Mouse (Mus musculus) hindbrain, embryonic 16.5 days (tissue): ENCODE results near the gene Pipox. TPM values are rescaled to one million over a fixed set of nuclear protein-coding genes. Genes with fewer than 3 reads are reported as not detected.

Experiments
- ATAC-seq: fragments of 200-750 bp; cut with Nextera tagmentation; 2 replicates; pipeline ENCODE4 v1.8.0; 2017; ENCODE audit warnings: moderate TSS enrichment, moderate library complexity
- H3K27ac ChIP-seq: fragments of 300-500 bp; sonication (generic); 2 replicates; pipeline ENCODE4 v1.5.1; 2014; ENCODE audit warnings: low read depth, mild to moderate bottlenecking, control low read depth, low read length, moderate library complexity
- H3K27me3 ChIP-seq: fragments of 300-500 bp; sonication (generic); replicated peaks from 2 replicates; pipeline ENCODE4 v1.6.1; 2014; ENCODE audit warnings: low read length; ENCODE audit not compliant: control insufficient read depth, insufficient read depth
- H3K36me3 ChIP-seq: fragments of 300-500 bp; sonication (generic); 2 replicates; pipeline ENCODE4 v1.6.1; 2014; ENCODE audit warnings: mild to moderate bottlenecking, low read length, moderate library complexity, mixed read lengths; ENCODE audit not compliant: control insufficient read depth, insufficient read depth
- H3K4me1 ChIP-seq: fragments of 300-500 bp; sonication (generic); 2 replicates; pipeline ENCODE4 v1.6.1; 2014; ENCODE audit warnings: low read depth, low read length; ENCODE audit not compliant: control insufficient read depth, insufficient read depth
- H3K4me2 ChIP-seq: fragments of 300-500 bp; sonication (generic); 2 replicates; pipeline ENCODE4 v1.6.1; 2014; ENCODE audit warnings: mild to moderate bottlenecking, low read length, control low read depth, moderate library complexity
- H3K4me3 ChIP-seq: fragments of 300-500 bp; sonication (generic); 2 replicates; pipeline ENCODE4 v1.5.1; 2014; ENCODE audit warnings: mild to moderate bottlenecking, low read length, control low read depth, moderate library complexity
- H3K9ac ChIP-seq: fragments of 300-500 bp; sonication (generic); 2 replicates; pipeline ENCODE4 v1.6.1; 2014; ENCODE audit warnings: low read depth, mild to moderate bottlenecking, control low read depth, low read length, moderate library complexity
- H3K9me3 ChIP-seq: fragments of 300-500 bp; sonication (generic); 2 replicates; pipeline ENCODE4 v1.6.1; 2014; ENCODE audit warnings: mild to moderate bottlenecking, low read length, moderate library complexity; ENCODE audit not compliant: control insufficient read depth
- WGBS: fragments of 180-500 bp; shearing (Covaris S2); extraction: QIAGEN DNeasy Blood & Tissue Kit; methylation state at CpG from one replicate; pipeline ENCODE4 v1.1.7; 2014; 5-methylcytosine and 5-hydroxymethylcytosine counted together
- polyA plus RNA-seq: library from polyadenylated mRNA; unstranded; fragments of >200 nt; fragmentation: Nextera tagmentation; extraction: Ambion mirVana; gene quantifications from 2 replicates; pipeline ENCODE4 v1.2.1, GENCODE M21; 2015

Pipox gene
- polyA plus RNA-seq, result 5.9 and 7.7 TPM in 2 replicates

- Histone ChIP-seq H3K4me1 (peaks cover 47% of the 10 kb centered on the region), H3K4me3 (no peak within 1 kb of the TSS), H3K9me3 (no peaks in the 10 kb centered on the region), H3K27ac (peak within 1 kb of the TSS; percentile 76), H3K27me3 (no peaks in the 10 kb centered on the region), H3K9ac (peak within 1 kb of the TSS; percentile 36; the same call in 1 of the 2 replicates), H3K4me2 (peak within 1 kb of the TSS; percentile 30), H3K36me3 (no peaks in the 10 kb centered on the region)
- WGBS, result 5% methylated on average over 11 of the region's 11 CpGs
- ATAC-seq, result peak; percentile 88
These were observed at the start of gene Pipox for GRCm38 (mm10) chr11:77893787-77894718. TSS of gene Pipox (minus strand) at chr11:77894096.

- H3K27me3 ChIP-seq, result no peaks in the 10 kb centered on the region
- H3K4me3 ChIP-seq, result no peak overlapping the region
- peaks cover 19% of the 10 kb centered on the region for H3K4me1 ChIP-seq
- no peak overlapping the region for H3K4me2 ChIP-seq
- no peaks in the 10 kb centered on the region for H3K9me3 ChIP-seq
- peak overlapping the region; percentile 18; the same call in 1 of the 2 replicates for H3K9ac ChIP-seq
- 17% methylated on average over 5 of the region's 5 CpGs for WGBS
- H3K27ac ChIP-seq, result peak overlapping the region; percentile 66
- H3K36me3 ChIP-seq, result no peaks in the 10 kb centered on the region
- ATAC-seq, result peak; percentile 22; the same call in 1 of the 2 replicates
These were observed 48.3 kb upstream of the Pipox start for GRCm38 (mm10) chr11:77942230-77942629.

- Histone ChIP-seq H3K27ac (peak overlapping the region; percentile 32; the same call in 1 of the 2 replicates), H3K36me3 (no peaks in the 10 kb centered on the region), H3K27me3 (no peaks in the 10 kb centered on the region), H3K4me2 (no peak overlapping the region), H3K9me3 (no peaks in the 10 kb centered on the region), H3K9ac (no peak overlapping the region), H3K4me1 (peaks cover 50% of the 10 kb centered on the region), H3K4me3 (no peak overlapping the region)
- 12% methylated on average over 4 of the region's 4 CpGs for WGBS
- ATAC-seq, result no peak
These were observed 43.9 kb upstream of the Pipox start for GRCm38 (mm10) chr11:77937649-77938410.

GRCm38 (mm10) chr11:77936846-77937245 is 43.0 kb upstream of the Pipox start:
- 12% methylated on average over 8 of the region's 8 CpGs for WGBS
- H3K4me3 ChIP-seq, result no peak overlapping the region
- peaks cover 53% of the 10 kb centered on the region for H3K4me1 ChIP-seq
- ATAC-seq, result no peak
- peak overlapping the region; percentile 1; the same call in 1 of the 2 replicates for H3K27ac ChIP-seq
- H3K36me3 ChIP-seq, result no peaks in the 10 kb centered on the region
- no peaks in the 10 kb centered on the region for H3K27me3 ChIP-seq
- H3K4me2 ChIP-seq, result peak overlapping the region; percentile 42
- H3K9ac ChIP-seq, result 0 out of 2 replicates have a peak overlapping the region, but pooled peaks have one; percentile 24
- H3K9me3 ChIP-seq, result no peaks in the 10 kb centered on the region

DNA sequence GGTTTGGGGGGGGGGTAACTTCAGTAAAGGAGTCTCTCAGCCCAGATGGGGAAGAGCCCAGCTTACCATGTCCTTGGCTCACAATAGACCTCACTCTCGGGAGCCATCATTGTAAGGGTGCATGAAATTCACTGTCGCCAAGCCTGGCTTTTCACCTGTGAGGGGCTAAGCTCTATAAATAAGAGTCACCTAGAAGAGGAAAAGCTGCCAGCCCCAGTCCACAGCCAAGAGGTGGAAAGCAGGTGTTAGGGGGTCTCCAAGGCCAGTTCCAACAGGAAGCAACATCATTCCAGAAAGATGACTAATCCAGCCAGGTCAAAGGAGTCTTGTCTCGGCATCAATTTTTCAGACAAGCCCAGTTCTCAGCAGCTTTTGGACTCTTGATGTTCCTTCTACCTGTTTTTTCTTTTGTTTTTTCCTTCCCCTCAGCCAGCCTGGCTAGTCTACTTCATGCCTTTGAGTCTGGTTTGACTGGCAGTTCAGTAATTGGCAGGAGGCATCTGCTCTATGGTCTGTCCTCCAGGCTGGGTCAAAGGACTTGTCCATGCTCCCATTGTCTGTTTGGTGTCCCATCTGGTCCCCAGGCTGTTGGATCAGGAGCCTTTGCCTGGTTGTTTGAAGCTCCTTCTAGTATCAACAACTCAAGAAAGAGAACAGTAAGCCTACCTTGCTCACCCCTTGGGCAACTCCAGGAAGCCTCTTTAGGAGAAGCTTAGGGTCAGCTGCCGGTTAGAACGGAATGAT is 40.8 kb upstream of the Pipox start:
- H3K36me3 ChIP-seq, result no peaks in the 10 kb centered on the region
- peak overlapping the region; percentile 13; the same call in 1 of the 2 replicates for H3K9ac ChIP-seq
- peak overlapping the region; percentile 21; the same call in 1 of the 2 replicates for H3K27ac ChIP-seq
- H3K4me1 ChIP-seq, result peaks cover 58% of the 10 kb centered on the region
- 45% methylated on average over 5 of the region's 5 CpGs for WGBS
- H3K4me3 ChIP-seq, result peak overlapping the region; percentile 67
- H3K9me3 ChIP-seq, result no peaks in the 10 kb centered on the region
- no peak for ATAC-seq
- H3K4me2 ChIP-seq, result peak overlapping the region; percentile 78
- no peaks in the 10 kb centered on the region for H3K27me3 ChIP-seq

DNA sequence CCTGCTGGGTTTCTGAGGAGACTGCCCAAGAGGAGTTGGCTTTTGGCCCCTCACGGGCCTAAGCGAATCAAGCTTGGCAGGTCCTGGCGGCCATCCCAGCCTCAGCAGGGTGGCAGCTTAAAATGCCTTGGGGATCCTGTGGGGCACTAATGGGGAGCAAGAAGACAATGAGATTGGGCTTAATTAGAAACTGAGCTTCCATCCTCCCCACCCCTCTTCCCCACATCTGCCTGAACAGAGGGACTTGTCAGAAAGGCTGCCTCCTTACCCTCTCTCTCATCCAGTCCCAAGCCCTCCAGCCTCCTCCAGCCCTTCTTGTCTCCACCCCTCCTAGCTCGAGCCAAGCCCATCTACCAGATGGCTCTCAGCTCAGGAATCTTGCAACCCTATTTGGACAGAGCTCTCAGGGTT is 40.2 kb upstream of the Pipox start:
- Histone ChIP-seq H3K9ac (peak overlapping the region; percentile 47), H3K36me3 (no peaks in the 10 kb centered on the region), H3K4me1 (peaks cover 58% of the 10 kb centered on the region), H3K4me3 (peak overlapping the region; percentile 67), H3K9me3 (no peaks in the 10 kb centered on the region), H3K27ac (peak overlapping the region; percentile 89), H3K4me2 (peak overlapping the region; percentile 78), H3K27me3 (no peaks in the 10 kb centered on the region)
- 2% methylated on average over 4 of the region's 4 CpGs for WGBS
- peak; percentile 51; the same call in 1 of the 2 replicates for ATAC-seq

DNA sequence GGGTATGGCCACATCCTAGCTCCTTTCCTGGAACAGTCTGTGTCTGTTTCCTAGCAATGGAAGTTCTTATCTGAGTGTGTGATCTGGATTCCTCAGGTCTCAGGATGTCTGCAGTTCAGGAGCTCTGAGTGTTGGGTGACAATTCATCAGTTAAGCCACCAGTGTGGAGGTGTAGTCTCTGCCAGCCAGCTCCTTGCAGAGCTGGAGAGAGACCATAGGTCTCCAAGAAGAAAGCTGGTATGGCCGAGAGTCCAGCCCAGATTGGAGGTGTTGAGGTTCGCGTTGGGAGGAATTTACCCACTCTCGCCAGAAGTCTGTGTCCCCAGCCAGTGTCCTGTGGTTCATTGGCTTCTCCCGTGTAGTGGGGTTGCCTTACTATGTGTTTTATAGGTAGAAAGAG is 38.7 kb upstream of the Pipox start:
- no peaks in the 10 kb centered on the region for H3K27me3 ChIP-seq
- H3K27ac ChIP-seq, result peak overlapping the region; percentile 89
- 37% methylated on average over 5 of the region's 5 CpGs for WGBS
- no peaks in the 10 kb centered on the region for H3K36me3 ChIP-seq
- peak overlapping the region; percentile 67 for H3K4me3 ChIP-seq
- H3K9ac ChIP-seq, result peak overlapping the region; percentile 73
- ATAC-seq, result no peak
- peak overlapping the region; percentile 78 for H3K4me2 ChIP-seq
- H3K4me1 ChIP-seq, result peaks cover 53% of the 10 kb centered on the region
- no peaks in the 10 kb centered on the region for H3K9me3 ChIP-seq

- Histone ChIP-seq H3K4me2 (peak overlapping the region; percentile 78), H3K27ac (peak overlapping the region; percentile 89), H3K9ac (peak overlapping the region; percentile 73), H3K27me3 (no peaks in the 10 kb centered on the region), H3K9me3 (no peaks in the 10 kb centered on the region), H3K36me3 (no peaks in the 10 kb centered on the region), H3K4me3 (peak overlapping the region; percentile 67), H3K4me1 (peaks cover 50% of the 10 kb centered on the region)
- WGBS, result 2% methylated on average over 41 of the region's 41 CpGs
- ATAC-seq, result no peak
These were observed 37.9 kb upstream of the Pipox start for GRCm38 (mm10) chr11:77931541-77932433.
